Mouse (Mus musculus): ENCODE measurements around the gene Gpc6. TPM values are rescaled to one million over a fixed set of nuclear protein-coding genes. Genes with fewer than 3 reads are reported as not detected.

Gene Gpc6
- total RNA-seq, 2 experiments from 2014 or later = 11.7 to 12.7 TPM

DNA sequence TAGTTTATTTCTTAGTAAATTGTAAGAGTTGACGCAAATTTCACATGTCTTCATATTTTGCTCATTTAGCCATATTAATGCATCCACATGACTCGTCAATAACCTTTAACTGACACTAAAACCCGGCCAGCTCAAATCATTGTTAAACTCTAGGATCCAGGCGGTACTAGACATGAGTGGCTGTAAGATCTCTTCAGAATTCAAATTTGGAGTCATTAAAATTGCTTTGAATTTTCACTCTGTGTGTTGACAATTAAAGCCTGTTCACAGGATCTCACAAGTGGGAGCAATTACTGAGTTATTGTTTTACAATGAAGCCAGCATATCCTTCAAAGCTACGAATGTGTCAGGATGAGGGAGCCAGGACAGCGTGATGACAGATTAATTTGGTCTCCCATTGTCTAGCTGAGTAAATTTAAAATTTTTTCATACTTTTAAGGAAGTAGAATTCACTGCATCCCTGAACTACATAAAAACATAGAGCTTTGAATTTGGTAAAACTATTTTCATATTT, 421.3 kb downstream of the Gpc6 start:
- DNase-seq (ENCODE audit: extremely low spot score in 1 of 2, low spot score in 1 of 2) = no peak

DNA sequence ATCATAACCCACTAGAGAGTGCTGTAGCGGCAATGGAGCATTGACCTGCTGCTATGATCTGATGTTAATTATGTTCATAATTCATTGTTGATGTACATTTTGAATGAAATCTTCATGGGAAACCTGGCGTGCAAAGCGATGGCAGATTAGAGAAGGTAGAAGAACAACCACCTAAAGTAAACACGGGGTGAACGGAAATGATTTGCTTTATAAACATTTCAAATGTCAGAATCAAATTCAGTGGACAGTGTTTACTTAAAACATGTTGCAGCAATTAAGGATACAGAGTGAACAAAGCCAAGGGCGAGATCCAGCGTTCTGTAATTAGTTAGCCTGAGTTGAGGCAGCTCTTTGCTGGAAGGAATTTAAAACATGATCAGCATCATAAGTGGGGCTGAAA, 426.2 kb downstream of the Gpc6 start:
- no peak for DNase-seq (ENCODE audit: extremely low spot score in 1 of 2, low spot score in 1 of 2)

DNA sequence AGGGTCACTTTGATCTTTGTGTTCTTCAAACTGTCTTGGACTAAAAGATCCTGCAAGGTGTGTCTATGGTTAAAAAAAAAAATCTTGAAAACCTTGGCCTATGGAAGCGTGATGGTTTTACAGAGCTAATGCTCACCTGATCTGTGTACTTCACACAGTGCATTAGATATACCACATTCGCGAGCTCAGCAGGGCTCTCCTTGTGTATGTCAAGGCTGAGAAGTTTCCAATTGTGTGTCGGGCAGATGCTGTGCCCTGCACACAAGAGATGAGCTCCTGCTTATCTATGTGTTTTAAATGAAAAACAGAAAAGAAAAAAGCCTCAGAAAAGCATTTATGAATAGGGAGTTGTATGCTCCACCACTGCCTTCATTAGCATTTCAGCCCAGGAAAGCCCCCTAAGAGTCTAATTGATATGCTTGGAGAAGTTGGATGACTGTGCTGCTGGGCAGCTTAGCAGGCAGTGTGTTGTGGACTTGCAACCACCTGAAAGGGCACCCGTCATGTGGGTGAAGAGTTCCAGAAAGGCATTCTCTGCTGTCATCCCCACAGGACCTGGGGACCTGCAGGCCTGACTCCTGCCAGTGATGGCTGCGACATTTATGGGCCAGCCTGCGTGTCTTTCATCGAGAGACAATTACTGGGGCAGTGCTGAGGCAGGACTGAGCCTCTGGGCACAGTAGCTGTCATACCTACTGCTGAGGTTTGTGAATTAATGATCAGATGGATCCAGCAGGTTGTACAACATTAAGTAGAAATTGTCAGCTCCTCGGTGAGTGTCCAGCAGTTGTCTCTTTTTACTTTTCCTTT, 436.2 kb downstream of the Gpc6 start:
- no peak for DNase-seq (ENCODE audit: extremely low spot score in 1 of 2, low spot score in 1 of 2)

DNA sequence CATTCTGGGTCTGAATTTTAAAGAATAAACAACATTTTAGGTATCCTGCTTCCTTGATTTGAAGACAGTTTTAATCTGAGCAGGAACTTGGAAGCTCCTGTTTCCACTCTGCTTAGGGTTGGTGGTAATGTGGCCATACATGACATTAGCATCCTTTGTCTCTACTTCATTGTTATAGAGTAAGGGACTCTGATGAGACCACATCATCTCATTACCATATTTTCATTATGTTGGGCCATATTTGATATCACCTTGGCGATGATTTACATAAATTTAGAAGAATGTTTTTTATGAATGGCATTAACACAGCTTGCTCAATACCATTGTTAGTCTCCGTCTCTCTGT, 436.8 kb downstream of the Gpc6 start:
- DNase-seq (ENCODE audit: extremely low spot score in 1 of 2, low spot score in 1 of 2) = no peak

DNA sequence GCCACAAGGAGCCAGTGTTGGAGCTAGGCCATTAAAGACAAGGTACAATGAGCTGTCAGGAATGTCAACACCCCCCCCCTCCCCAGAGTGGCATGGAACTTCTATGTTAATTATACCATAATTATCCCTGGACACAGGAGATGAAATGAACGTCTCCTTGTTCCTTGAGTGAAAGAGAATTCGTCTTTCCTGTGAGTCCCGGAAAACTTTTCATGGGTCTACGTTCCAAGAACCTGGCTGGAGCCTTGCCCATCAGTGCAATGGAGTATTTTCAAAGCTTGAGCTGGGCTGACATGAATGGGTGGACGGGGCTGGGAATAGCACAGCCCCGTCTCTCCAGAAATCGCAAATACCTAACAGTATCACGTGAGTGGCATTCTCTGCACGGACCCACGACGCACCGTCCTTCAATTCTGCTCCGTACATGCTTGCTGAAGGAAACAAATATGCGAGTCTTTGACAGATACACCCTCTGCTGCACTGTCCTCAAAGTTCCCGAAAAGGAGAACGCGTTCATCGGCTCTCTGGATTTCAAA, 444.3 kb downstream of the Gpc6 start:
- no peak for DNase-seq (ENCODE audit: extremely low spot score in 1 of 2, low spot score in 1 of 2)

DNA sequence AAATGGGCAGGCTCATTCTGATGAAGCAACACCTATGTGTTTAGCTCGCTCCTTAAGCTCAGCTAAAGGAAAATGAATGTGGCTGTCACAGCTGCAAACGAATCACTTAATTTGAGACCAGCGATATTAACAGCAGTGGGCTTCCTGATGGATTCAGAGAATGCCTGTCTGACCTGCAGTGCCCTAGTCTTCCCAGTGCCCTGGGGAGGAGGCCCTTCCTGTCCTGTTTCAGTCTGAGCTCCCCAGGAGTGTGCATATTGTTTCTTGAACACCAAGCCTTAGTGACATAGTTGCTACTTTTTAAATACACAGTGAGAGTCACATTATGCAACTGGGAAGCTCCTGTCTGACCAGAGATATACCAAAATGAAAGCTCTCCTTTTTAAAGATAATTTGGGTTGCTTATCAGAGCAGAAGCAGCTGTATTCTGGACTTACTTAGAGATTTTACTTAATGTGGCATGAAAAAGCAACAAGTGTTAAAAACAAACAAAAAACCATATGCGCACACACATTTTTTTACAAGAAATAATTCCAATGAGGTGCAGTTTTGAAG, 451.8 kb downstream of the Gpc6 start:
- DNase-seq (ENCODE audit: extremely low spot score in 1 of 2, low spot score in 1 of 2) = no peak

DNA sequence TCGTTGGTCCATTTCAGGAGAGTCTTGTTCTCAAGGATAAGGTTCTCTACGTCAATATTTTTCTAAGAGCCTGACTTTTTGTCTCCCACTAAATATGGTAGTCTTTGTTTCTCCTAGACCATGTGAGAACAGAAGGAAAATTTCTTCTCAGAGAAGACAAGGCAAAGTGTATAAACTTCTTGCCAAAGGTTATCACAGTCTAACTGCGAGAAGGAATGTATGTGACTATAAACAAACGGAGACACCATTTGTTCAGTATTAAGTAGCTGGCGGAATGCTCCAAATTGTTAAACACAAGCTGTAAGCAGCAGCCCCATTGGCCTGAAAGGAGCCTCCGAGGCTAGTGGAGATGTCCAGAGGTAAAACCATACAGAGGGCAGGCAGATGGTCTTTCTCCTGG, 454.9 kb downstream of the Gpc6 start:
- DNase-seq (ENCODE audit: extremely low spot score in 1 of 2, low spot score in 1 of 2) = no peak

DNA sequence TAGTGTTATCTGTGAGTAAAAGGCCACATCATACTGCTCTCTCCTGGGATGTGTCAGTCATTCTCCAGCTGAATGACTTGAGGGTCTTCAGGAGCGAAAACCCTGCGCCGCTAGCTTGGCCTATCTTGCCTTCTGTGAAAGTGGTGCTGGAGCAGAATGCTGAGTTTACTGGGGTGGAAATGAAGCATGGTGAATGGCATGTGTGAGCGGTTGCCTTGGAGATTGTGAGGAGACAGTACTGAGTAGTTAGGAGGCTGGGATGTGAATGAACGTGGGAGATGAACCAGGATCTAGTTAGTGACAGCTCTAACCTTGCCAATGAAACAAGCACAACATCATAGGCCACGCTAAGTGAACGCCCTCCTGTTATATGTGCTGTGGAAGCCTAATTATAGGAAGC, 458.1 kb downstream of the Gpc6 start:
- no peak for DNase-seq (ENCODE audit: extremely low spot score in 1 of 2, low spot score in 1 of 2)

DNA sequence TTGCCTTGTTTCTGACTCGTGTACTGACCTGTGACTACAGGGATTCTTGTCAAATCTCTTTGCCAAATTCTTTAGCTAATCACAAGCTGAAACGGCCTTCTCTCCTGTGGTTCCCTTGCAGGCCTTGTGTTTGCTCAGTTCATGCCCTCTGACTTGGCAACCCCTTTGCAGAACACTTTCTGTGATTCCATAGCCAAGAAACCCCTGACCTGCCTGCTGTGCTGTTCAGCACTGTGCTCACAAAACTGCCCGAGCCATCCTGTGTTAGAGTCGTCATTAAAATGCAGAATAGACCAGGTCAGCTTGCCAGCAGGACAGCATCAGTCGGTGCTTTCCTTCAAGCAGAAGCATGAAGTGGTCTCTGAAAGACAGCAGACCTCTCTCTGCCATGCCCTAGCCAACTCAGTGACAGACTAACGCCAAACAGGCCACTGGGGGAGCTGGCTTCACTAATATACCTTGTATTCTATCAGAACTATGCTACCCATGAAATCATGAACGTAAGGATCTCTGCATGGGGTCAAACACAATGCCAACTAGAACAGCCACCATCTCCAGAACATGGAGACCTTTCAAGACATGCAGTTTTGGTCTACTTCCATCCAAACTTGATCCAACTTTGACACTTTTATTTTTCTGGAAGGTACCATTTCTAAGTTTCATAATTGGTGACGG, 459.1 kb downstream of the Gpc6 start:
- no peak for DNase-seq (ENCODE audit: extremely low spot score in 1 of 2, low spot score in 1 of 2)

DNA sequence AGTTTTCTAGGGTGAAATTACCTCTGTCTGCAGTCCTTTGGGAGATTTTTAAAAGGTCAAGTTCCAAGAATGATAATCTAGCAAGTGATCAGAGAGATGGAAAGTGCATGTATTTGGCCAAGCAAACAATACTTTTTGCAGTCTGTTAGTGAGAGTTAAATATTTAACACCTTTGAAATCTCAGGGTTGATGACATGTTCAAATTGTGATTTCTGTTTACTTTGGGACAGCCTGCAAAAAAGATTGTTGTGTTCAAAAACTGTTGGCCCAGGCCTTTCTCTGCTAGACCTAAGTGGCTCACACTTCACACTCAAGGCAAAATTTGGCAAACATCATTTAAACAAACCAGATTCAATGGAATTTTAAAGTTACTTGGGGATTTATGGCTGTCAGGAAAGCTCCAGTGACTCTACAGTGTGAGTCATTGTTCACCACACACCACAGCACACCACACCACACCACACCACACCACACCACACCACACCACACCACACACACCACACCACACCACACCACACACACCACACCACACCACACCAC, 460.7 kb downstream of the Gpc6 start:
- no peak for DNase-seq (ENCODE audit: extremely low spot score in 1 of 2, low spot score in 1 of 2)

DNA sequence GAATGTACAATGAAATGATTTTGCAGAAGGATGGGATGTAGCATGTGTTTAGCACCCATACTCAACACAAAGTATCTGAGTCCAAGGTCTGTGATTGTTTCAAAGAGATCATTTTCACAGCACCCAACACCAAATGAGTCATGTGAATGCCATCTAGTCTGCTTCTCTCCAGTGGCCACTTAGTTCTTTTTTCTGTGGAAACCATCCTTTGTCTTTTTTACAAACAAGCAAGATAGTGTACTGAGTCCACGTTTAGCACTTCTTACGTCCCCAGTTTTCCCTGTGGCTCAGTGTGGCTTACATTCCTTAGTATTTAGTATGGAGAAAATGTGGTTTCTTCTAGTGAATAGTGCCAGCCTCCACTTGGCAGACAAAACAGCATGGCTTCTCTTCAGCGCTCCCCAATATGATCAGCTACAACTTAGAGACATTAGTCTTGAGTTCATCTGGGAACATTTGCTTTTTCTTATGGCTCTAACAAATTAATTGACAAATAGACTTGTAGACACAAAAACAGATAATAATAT, 465.7 kb downstream of the Gpc6 start:
- no peak for DNase-seq (ENCODE audit: extremely low spot score in 1 of 2, low spot score in 1 of 2)

DNA sequence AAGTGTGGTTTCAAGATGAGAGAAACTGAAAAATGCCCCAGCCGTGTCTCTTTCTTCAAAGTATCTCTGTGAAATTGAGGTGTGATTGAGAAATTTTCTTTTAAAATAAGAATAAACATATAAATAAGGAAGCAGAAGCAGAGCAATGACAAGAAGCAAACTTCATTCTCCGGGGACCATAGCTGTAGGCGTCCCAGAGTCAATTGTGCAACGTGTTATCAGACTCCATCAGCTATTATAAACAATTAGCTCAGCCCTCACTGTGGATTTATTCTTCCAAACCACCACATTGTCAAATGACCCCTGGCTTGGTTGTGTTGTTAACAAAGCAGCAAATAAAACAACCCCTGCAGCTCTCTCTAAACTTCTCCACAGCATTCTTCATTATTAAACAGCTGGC, 466.3 kb downstream of the Gpc6 start:
- no peak for DNase-seq (ENCODE audit: extremely low spot score in 1 of 2, low spot score in 1 of 2)

DNA sequence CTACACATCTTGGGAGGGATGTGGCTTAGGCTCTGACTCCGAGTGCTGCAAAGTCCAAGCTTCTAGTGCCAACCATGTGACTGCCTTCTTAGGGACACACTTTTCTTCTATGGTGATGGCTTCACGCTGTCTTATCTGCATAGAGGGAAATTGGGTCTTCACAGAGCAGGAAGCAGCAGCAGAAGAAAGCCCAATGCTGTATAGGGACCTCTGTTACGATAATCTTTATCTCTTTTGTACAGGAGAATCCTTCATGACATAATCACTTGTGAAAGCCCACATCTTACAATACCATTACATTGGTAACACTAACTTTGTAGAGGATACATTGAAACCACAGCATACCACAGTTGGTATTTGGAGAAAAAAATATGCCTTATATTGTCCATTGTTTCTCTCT, 472.1 kb downstream of the Gpc6 start:
- no peak for DNase-seq (ENCODE audit: extremely low spot score in 1 of 2, low spot score in 1 of 2)

DNA sequence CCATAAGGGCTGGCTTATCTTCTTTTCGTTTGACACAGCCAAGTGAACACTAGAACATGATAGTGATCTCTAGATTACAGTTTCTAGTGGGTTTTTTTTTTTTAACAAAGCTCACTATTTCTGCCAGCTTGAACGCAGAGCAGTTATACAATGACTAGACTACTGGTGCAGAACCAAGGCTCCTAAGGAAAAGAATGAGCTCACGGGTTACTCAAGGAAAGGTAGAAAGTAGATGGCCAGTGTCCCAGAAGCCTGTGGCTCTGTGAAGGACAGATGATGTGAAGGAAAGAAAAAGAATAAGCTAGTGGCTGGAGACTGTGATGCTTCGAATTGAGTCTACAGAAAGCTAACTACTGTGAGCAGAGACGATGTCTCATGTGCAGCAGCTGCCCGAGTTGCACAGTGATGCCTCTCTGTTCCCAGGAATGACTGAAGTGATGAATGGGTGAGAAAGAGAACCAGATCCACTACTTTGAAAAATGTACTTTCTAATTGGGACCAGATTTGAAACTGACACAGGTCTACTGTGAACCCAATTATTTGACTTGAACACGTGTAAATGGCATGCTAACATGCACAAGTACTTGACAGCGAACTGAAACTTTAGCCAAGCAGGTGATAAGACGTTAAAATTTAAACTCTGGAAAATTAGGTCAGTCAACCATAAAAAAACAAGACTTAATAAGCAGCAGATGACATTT, 482.9 kb downstream of the Gpc6 start:
- DNase-seq (ENCODE audit: extremely low spot score in 1 of 2, low spot score in 1 of 2) = no peak

DNA sequence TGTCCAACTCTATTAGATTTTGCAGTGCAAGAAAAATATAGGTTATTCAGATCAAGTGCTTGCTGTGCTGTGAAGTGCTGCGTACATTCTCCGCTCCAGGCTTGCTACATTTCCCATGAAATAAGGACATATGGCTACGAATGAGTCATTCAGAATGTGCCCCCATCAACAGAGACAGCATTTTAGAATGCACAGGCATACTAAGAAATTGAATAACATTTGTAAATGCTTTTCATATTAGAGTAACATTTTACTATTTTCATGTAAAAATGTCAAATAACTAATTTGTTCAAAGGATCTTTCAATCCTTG, 483.4 kb downstream of the Gpc6 start:
- DNase-seq (ENCODE audit: extremely low spot score in 1 of 2, low spot score in 1 of 2) = no peak

DNA sequence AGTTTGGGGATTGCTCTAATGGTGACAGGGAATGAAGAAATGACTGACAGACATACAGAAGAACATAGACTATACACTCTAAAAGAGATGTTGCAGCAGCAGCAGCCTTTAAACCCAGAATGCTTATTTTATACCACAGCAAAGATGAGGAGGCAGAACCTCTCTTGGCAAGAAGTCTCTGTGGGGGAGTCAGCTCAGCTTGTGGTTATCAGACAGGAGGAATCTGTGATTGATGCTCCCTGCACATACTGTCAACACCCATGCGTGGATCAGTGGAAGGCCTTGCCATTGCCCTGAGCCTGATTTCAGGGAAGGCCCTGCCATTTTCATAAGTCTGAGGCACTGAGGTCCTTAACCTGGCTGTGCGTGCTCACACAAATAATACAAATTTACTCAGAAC, 484.7 kb downstream of the Gpc6 start:
- DNase-seq (ENCODE audit: extremely low spot score in 1 of 2, low spot score in 1 of 2) = no peak

DNA sequence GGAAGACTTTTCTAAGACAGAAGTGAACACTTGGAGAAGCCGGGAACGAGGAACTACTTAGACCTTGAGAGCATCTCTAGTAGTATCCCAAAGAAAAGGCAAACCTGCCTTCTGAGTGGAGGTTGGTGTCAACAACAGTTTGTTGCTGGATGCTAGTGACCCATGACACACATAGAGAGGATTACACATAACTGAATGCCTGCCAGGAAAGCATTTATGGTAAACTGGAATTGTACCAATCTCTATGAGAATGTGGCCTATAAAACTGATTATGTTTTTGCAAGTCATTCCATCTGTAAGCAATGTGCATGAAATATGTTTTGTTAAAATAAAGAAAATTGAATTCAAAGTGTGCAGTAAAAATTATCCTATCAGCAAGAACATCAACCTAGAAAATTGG, 485.4 kb downstream of the Gpc6 start:
- no peak for DNase-seq (ENCODE audit: extremely low spot score in 1 of 2, low spot score in 1 of 2)

DNA sequence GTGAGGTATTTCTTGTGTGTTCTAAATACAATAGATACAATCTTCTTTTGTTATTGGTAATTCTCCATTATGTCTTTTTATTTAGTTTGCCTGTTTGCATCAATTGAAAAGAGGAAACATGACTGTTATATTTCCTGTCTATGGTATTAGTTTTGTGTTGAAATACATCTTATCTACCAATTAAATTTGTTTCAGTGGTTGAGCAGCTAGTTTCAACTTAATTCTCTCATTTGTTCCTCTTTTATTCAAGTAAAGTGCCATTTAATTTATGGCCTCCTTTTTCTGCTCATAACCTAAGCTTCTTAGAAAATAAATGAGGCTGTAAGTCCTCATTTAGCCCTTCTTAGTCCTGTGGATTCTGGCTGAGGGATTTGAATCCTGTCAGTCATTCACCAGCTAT, 489.9 kb downstream of the Gpc6 start:
- no peak for DNase-seq (ENCODE audit: extremely low spot score in 1 of 2, low spot score in 1 of 2)

DNA sequence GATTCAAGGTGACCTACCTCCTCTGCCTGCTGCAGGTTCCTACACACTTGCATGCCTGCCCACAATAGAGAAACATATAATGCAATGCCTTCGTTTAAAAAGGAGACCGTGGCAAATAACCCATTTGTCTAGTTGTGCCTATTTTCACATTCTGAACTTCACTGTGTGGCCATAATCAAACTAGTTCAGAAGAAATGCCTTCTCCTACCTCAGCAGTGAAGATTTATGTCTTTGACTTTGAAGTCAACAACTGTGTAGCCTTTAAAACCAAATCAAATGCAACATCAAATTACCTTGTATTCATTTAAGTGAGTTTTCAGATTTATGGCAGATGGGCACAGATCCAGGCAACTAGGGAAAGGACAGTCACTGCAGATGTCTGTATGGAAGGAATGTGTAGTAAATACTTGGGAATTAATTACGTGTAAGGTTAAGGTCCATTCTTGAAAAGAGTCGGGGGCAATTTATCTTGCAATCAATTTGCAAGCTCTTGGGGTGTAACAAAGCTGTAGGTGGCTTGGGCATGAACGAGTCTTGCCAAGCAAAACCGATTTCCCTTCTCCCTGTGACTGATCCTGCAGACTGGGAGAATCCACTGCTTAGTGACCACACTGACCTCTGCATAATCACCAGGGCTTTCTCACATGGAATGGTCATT, 494.6 kb downstream of the Gpc6 start:
- no peak for DNase-seq (ENCODE audit: extremely low spot score in 1 of 2, low spot score in 1 of 2)

DNA sequence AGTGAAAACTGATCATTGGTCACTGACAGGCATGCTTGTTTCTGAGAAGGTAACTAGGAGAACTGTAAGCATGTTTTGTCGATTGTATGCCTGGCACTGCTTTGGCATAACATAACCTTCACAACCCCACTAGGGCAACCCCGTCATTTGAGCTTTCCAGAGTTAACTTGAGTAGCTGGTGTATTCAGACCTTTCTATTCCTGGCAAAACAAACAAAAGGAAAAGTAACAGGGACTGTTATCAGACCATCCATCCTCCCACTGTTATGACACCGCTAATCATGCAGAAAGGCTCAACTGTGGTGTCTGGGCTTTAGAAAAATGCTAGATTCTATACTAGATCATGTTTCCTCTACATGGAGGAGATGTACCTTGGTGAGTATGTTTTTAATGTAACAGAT, 496.1 kb downstream of the Gpc6 start:
- DNase-seq (ENCODE audit: extremely low spot score in 1 of 2, low spot score in 1 of 2) = no peak

Data from layer of hippocampus, postnatal 25 days (tissue).